8 mouse cellular contexts compared by ENCODE assay signal in genomic region chr8:88646837-88647778, GRCm38 (mm10). TPM values are rescaled to one million over a fixed set of nuclear protein-coding genes. Genes with fewer than 3 reads are reported as not detected.
DNase-seq lines count a peak whose midpoint lies in the region; ATAC-seq and TF ChIP-seq lines count a peak whose summit lies in the region.

Nod2 (plus strand) TSS chr8:88647315.

- peaks cover 6% of the 10 kb centered on the region for H3K4me1 ChIP-seq in erythroblast, embryonic 14.5 days (ENCODE audit: control insufficient read depth)
- H3K4me1 ChIP-seq in heart, embryonic 15.5 days (replicated peaks), result peaks cover 12% of the 10 kb centered on the region
- H3K4me1 ChIP-seq in kidney, postnatal 0 days (replicated peaks; ENCODE audit: insufficient read depth, low read length), result 0 out of 2 replicates have a peak, but pooled peaks cover 7% of the 10 kb centered on the region

- 10% methylated on average over 33 of the region's 33 CpGs for WGBS in heart, embryonic 15.5 days
- 11% methylated on average over 33 of the region's 33 CpGs for WGBS in kidney, postnatal 0 days

- H3K9me3 ChIP-seq in erythroblast, embryonic 14.5 days (ENCODE audit: control insufficient read depth, low read length), result no peaks in the 10 kb centered on the region
- H3K9me3 ChIP-seq in heart, embryonic 15.5 days (replicated peaks), result no peaks in the 10 kb centered on the region
- H3K9me3 ChIP-seq in kidney, postnatal 0 days (replicated peaks; ENCODE audit: low read length), result no peaks in the 10 kb centered on the region

- peak within 1 kb of the TSS; percentile 84 for H3K4me2 ChIP-seq in heart, embryonic 15.5 days
- peak within 1 kb of the TSS; percentile 79 for H3K4me2 ChIP-seq in kidney, postnatal 0 days (ENCODE audit: low read length)

- no peaks in the 10 kb centered on the region for H3K36me3 ChIP-seq in erythroblast, embryonic 14.5 days (ENCODE audit: control insufficient read depth)
- H3K36me3 ChIP-seq in heart, embryonic 15.5 days, result no peaks in the 10 kb centered on the region
- no peaks in the 10 kb centered on the region for H3K36me3 ChIP-seq in kidney, postnatal 0 days (ENCODE audit: insufficient read depth, low read length)

- no peak within 1 kb of the TSS for H3K27ac ChIP-seq in heart, embryonic 15.5 days
- no peak within 1 kb of the TSS for H3K27ac ChIP-seq in kidney, postnatal 0 days

- H3K27me3 ChIP-seq in erythroblast, embryonic 14.5 days (ENCODE audit: control insufficient read depth), result no peaks in the 10 kb centered on the region
- H3K27me3 ChIP-seq in heart, embryonic 15.5 days, result peaks cover 21% of the 10 kb centered on the region
- H3K27me3 ChIP-seq in kidney, postnatal 0 days (ENCODE audit: insufficient read depth, low read length), result no peaks in the 10 kb centered on the region

- peak within 1 kb of the TSS; percentile 32 for H3K4me3 ChIP-seq in erythroblast, embryonic 14.5 days (replicated peaks)
- H3K4me3 ChIP-seq in heart, embryonic 15.5 days, result peak within 1 kb of the TSS; percentile 46
- H3K4me3 ChIP-seq in kidney, postnatal 0 days (replicated peaks; ENCODE audit: low read depth, low read length), result peak within 1 kb of the TSS; percentile 38

- peak; percentile 92 for DNase-seq in ES-CJ7 (ENCODE audit: low read depth, low spot score)
- peak; percentile 63 for DNase-seq in brain, adult 2 months (ENCODE audit: low read depth, low spot score)
- peak; percentile 81 for DNase-seq in kidney, postnatal 0 days (ENCODE audit: low spot score)
- peak; percentile 92 for DNase-seq in lung, postnatal 25 days (ENCODE audit: low spot score)
- peak; percentile 82 for DNase-seq in ovary, postnatal 36 days (ENCODE audit: low spot score)
- peak; percentile 60 for DNase-seq in urinary bladder, adult 2 months (ENCODE audit: low spot score)

- ATAC-seq in heart, embryonic 15.5 days (replicated peaks; ENCODE audit: insufficient number of reproducible peaks, insufficient read depth, low FRiP score, low read depth), result peak; percentile 62
- peak; percentile 88 for ATAC-seq in kidney, postnatal 0 days (replicated peaks; ENCODE audit: low FRiP score, low read depth)

- peak within 1 kb of the TSS; percentile 15; the same call in 1 of the 2 replicates for H3K9ac ChIP-seq in heart, embryonic 15.5 days
- H3K9ac ChIP-seq in kidney, postnatal 0 days (ENCODE audit: low read depth, low read length), result peak within 1 kb of the TSS; percentile 35; the same call in 1 of the 2 replicates

- TF ChIP-seq CTCF in kidney, postnatal 0 days (IDR thresholded peaks at IDR 0.05; ENCODE audit: low read depth), result no peak

RNA-seq across cellular contexts. Expression of gene Nod2, which starts in this region (rescaled TPM):
- polyA plus RNA-seq in erythroblast, embryonic 14.5 days (2012), result not detected in 2 replicates
- 0.06 and 0.15 TPM in 2 replicates for polyA plus RNA-seq in heart, embryonic 15.5 days (2015; fragmentation: Nextera tagmentation; extraction: Ambion mirVana)
- 0.32 and 0.38 TPM in 2 replicates for polyA plus RNA-seq in kidney, postnatal 0 days (2015; fragmentation: Nextera tagmentation; extraction: Ambion mirVana)
- 0.47 and 0.52 TPM in 2 replicates for polyA plus RNA-seq in urinary bladder, adult 2 months (2012; rRNA removed)

Comparison
In these comparisons a context has a peak if more than half of its experiments do, and no peak if none do; other contexts are left out.
1. Peak in ATAC-seq, H3K4me3 ChIP-seq, H3K9ac ChIP-seq and H3K4me2 ChIP-seq in heart, embryonic 15.5 days; RNA of the gene not detected or under 1 TPM.
2. Peak in DNase-seq, ATAC-seq, H3K4me3 ChIP-seq, H3K9ac ChIP-seq and H3K4me2 ChIP-seq in kidney, postnatal 0 days; RNA of the gene not detected or under 1 TPM.
3. Peak in DNase-seq in urinary bladder, adult 2 months; RNA of the gene not detected or under 1 TPM.